Mouse (Mus musculus) megakaryocyte, embryonic 14.5 days (primary cell): Measurements from ENCODE around the gene Mndal. TPM values are rescaled to one million over a fixed set of nuclear protein-coding genes. Genes with fewer than 3 reads are reported as not detected.
"Not testable (repeated sequence)": the region's sequence is repeated elsewhere in the genome, so short reads cannot be mapped to it uniquely, and the experiment has no call there.

ENCODE experiments used
- H3K27me3 ChIP-seq: replicated peaks from 2 replicates; pipeline ENCODE3; 2012; ENCODE audit warnings: inconsistent platforms
- H3K36me3 ChIP-seq: replicated peaks from 2 replicates; pipeline ENCODE3; 2012; ENCODE audit warnings: low read length, inconsistent platforms, mixed read lengths
- H3K4me1 ChIP-seq: 2 replicates; pipeline ENCODE4 v1.6.1; 2012; ENCODE audit warnings: inconsistent platforms
- H3K4me3 ChIP-seq: replicated peaks from 2 replicates; pipeline ENCODE3; 2012; ENCODE audit warnings: moderate library complexity, mild to moderate bottlenecking, inconsistent platforms
- H3K9me3 ChIP-seq: 2 replicates; pipeline ENCODE4 v1.6.1; 2012; ENCODE audit warnings: inconsistent platforms
- FLI1 ChIP-seq: IDR thresholded peaks from 2 replicates; pipeline ENCODE4 v1.6.1; 2012; ENCODE audit warnings: low read length, inconsistent platforms, mixed read lengths
- GATA1 ChIP-seq: IDR thresholded peaks from 3 replicates; pipeline ENCODE4 v1.6.1; 2012; ENCODE audit warnings: mixed read lengths, low read length, inconsistent platforms, borderline replicate concordance
- polyA plus RNA-seq: library from polyadenylated mRNA; stranded (reverse); fragments of >175 nt; gene quantifications from 2 replicates; pipeline ENCODE4 v1.2.3, GENCODE M21; 2012; ENCODE audit warnings: low replicate concordance; ENCODE audit not compliant: insufficient read depth

Gene Mndal
- 4.0 TPM in 1 of 2 replicates, not detected in the other for polyA plus RNA-seq

DNA sequence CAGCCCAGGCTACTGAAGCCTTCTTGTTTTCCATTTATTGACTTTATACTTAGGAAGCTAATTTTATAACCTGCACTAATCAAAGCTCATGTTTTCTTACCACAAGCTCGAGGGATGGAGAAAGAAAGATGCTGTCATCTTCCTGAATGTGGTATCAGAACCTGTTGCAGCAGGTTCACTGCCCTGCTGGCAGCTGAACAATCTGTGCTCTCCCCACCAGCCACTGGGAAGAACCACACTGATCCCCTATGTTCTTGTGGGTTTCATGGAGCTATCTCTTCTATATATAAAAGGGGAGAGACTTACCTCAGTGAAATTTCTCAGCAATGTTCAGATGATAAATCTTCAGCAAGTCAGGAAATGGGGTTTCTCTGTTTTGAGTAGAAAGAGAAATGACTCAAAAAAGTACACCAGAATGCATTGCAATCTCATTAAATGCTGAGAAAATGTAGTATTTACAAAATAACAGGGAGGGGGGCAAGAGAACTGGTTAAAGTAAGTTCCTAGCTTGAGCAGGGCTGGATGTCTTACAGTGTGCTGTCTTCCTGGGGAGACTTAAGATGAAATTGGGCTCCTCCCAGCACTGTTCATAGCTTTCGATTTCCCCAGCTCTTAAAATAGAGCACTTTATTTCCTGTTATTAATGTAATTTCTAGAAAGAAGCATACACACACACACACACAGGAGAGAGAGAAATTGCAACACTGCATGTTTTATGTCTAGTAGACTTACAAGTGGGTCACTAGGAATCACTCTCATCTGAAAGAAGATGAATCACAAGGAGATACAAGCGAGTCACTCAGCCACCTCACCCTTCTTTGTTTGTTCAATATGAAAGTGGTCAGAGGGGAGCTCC is at the start of gene Mndal, which contains the start of gene Ifi203:
Gene Mndal, minus strand, starts transcription at position 568 of the 856 bp plus-strand sequence.
Gene Ifi203, minus strand, starts transcription at position 749 of the 856 bp plus-strand sequence.
- H3K9me3 ChIP-seq, H3K4me1 ChIP-seq, H3K27me3 ChIP-seq, H3K36me3 ChIP-seq: not testable (repeated sequence)
- H3K4me3 ChIP-seq = peak within 1 kb of the TSS; percentile 57

DNA sequence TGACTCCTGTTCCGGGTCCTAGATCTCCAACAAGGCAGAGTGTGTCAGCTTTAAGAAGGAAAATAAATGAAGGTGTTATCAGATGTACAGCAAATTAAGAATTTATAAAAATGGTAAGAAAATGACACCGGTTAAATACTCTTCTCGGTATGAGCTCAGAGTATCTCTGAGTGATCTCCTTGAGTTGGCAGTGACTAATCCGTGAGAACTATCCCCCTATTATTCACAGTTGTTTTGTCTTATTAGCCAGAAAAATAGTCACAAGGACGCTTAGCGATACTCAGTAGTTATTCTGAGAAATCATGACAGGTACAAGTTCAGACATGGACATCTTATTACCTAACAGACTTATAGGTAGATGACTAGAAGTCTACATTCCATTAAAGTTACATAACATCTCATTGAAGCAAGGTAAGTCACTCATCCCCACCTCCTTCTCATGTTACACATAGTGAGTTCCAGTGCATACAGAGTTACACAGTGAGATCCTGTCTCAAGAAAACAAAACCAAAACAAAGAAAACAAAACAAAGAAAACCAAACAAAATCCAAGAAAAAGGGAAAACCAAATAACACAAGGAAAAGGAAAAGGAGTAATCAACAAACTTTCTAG is 40.5 kb upstream of the Mndal start, which contains the start of gene Ifi202b:
Gene Ifi202b, minus strand, starts transcription at position 51 of the 612 bp plus-strand sequence.
- not testable (repeated sequence) for H3K9me3 ChIP-seq, H3K4me1 ChIP-seq, H3K36me3 ChIP-seq, H3K27me3 ChIP-seq, H3K4me3 ChIP-seq

DNA sequence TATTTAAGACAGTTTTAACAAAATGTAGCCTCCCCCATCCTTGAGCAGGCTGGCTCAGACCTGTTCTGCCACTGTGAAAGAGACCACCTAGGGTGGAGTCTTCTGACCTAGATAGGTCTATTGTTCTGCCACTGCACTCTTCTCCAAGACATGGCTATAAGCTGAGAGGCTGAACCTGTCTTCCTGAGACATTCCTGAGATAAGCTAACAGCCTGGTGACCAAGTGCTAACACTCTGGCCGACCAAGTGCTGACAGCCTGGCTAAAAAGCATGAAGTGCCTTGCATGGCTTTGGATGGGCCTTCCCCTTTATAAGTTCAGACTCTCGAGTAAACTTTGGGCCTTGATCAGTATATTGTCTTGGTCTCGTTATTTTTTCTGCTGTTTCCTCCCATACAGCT is 38.7 kb upstream of the Mndal start:
- H3K27me3 ChIP-seq, H3K9me3 ChIP-seq, H3K36me3 ChIP-seq: not testable (repeated sequence)

DNA sequence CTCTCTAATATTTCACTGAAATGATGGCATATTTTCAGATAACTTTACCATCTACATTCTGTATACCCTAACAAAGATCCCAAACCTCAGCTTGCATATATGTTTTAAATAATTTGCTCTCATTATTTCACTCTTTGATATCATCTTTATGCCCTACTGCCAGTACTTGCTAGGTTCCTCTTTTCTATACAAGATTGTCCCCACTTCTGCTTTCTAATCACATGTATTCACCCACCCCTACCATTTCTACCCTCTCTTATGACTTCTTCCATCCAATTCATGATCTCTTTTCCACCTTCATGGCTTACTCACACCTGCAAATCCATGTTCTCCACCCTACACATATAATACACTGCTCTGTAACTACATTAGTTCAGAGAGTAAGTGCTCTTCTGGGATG is 35.3 kb upstream of the Mndal start:
- Histone ChIP-seq H3K9me3 (no peaks in the 10 kb centered on the region), H3K4me3 (no peak overlapping the region), H3K27me3 (no peaks in the 10 kb centered on the region), H3K36me3 (no peaks in the 10 kb centered on the region), H3K4me1 (no peaks in the 10 kb centered on the region)
- no peak for TF ChIP-seq FLI1
- no peak for TF ChIP-seq GATA1

More for the DNA sequence above, 38.7 kb upstream of the Mndal start:
- H3K4me1 ChIP-seq, H3K4me3 ChIP-seq: not testable (repeated sequence)

DNA sequence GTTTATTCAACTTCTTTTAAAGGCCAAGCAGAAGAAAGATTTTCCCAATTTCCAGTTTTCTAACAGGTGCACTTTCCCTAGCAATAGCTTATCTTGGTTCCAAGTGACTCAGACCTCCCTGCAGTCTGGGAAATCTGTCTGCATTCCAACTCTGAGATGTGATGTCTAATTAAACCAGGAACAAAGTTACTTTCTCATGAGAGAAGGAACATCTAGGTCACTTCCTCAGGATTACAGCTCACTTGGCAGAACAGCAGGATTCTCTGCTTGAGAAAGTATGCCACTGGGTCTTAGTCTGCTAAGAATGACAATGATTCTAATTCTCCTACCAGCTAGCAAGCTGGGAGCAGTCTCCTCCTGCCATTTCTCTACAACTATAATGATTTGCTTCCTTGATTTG is 30.8 kb upstream of the Mndal start:
- no peaks in the 10 kb centered on the region for H3K36me3 ChIP-seq
- H3K27me3 ChIP-seq = no peaks in the 10 kb centered on the region
- no peaks in the 10 kb centered on the region for H3K4me1 ChIP-seq
- H3K9me3 ChIP-seq = no peaks in the 10 kb centered on the region
- no peak for TF ChIP-seq GATA1
- TF ChIP-seq FLI1 = no peak
- no peak overlapping the region for H3K4me3 ChIP-seq

DNA sequence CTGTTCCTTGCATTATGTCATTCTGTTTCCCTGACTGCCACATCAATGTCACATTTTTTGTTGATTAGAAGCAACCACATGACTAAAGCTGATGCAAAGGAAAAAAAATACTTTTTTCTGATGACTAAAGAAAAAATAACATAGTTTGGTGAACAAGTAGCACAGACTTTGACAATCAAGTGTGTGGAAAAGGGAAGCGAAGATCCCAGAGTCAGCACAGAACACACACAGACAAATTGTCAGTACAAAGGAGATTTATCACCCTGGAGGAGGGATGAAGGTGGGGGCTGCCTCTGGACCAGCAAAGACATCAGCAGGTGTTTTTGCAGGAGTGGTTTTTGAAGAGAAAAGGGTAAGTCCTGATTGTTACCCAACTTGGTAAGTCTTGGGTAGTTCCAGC is 19.2 kb upstream of the Mndal start:
- not testable (repeated sequence) for H3K36me3 ChIP-seq, H3K27me3 ChIP-seq, H3K4me1 ChIP-seq, H3K9me3 ChIP-seq, H3K4me3 ChIP-seq

DNA sequence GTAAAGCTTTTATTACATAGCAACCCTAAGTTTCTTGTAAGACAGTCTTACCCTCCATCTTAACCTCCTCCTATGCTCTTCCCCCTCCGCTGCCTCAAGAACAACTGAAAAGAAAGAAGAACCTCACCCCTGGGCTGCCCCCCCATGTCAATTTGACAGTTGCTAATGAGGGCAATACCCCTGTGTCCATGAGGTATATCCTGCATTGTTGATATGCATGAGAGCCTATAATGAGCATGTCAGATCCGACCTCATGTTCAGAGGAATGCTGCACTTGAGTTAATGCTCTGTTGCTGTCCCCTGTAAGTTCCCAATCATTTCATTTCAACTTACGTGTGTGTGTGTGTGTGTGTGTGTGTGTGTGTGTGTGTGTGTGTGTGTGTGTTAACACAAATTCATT is 17.7 kb upstream of the Mndal start:
- not testable (repeated sequence) for H3K4me3 ChIP-seq, H3K27me3 ChIP-seq, H3K36me3 ChIP-seq, H3K9me3 ChIP-seq, H3K4me1 ChIP-seq

DNA sequence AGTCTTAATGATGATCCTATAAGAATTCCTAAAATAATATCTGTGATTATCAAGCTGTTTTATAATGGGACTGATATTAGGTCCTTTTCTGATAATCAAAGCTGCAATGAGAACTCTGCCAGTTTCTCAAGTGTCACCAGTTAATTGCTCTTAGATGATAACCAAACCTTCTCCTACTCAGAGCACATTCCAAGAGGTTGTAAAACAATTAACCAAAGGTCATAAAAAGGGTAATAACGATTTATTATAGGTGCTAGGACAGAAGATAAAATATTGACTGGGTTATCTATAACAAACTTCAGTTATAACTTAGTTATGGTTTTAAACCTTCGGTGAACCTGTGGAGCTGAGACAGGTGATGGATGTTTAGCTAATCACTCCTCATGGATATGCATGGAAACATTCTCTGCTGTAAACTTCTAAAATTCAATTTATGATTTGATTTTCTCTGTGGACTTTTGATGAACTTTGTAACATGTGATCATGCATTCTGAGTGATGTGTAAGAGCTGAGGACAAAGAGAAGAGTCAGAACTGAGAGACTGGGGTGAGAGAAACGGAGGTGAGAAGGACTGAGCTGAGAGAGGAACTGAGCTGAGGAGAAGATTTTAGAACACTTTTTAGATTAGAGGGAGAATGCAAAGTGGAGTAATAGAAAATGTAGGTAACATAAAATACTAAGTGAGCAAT is 13.7 kb upstream of the Mndal start:
- not testable (repeated sequence) for H3K4me1 ChIP-seq, H3K4me3 ChIP-seq, H3K27me3 ChIP-seq, H3K9me3 ChIP-seq, H3K36me3 ChIP-seq

DNA sequence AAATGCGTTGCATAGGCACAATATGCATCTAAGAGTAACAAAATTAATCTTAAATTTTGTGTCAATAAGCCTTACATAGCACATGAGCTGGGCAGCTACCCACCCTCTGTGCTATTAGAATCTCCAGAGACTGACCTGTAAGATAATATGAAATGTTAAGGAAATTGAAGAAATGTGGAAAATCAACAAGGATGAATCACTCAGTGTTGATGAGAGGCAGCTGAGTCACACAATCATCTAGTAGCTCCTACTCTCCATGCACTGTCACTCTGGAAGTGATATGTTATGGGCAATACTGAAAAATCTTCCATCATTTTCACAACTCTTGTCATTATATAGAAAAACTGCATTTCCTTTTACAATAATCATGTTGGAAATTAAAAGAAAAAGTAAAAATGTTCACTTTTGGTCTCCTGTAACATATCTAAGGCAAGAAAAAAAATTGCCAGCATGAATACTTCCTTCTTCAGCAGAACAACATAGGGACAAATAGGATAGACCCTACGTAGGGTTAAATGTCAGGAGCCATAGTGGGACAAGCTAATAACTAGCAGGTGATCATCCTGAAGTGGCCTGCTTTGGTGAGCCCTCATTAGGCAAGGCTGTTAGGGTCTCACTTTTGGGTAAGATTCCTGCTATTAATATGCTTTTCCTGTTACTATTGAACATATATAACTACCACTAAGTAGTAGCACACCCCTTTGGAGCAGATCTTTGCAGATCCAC is 12.9 kb upstream of the Mndal start:
- no peaks in the 10 kb centered on the region for H3K9me3 ChIP-seq
- H3K27me3 ChIP-seq = no peaks in the 10 kb centered on the region
- no peaks in the 10 kb centered on the region for H3K36me3 ChIP-seq
- H3K4me3 ChIP-seq = no peak overlapping the region
- no peak for TF ChIP-seq GATA1
- TF ChIP-seq FLI1 = no peak
- peaks cover 4% of the 10 kb centered on the region; the same call in 1 of the 2 replicates for H3K4me1 ChIP-seq

DNA sequence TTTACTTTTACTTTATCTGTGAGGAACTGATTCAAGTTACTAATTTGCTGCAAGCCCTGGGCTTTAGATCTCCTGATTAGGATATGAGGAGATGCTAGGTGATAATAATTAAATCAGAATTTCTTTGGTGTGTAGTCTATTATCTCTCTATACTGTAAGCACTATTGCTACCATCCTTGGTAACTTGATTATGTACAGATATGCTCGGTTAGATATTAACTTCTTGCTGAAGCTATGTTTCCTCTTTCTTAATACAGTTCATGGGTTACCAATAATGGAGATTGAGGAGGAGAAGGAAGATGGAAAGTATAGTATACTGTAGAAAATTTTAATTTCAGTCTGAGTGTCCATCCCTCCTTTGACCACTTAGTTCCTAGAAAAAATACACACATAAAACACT is 11.3 kb upstream of the Mndal start:
- no peaks in the 10 kb centered on the region for H3K27me3 ChIP-seq
- H3K36me3 ChIP-seq = no peaks in the 10 kb centered on the region
- no peak for TF ChIP-seq FLI1
- TF ChIP-seq GATA1 = no peak
- peaks cover 17% of the 10 kb centered on the region for H3K4me1 ChIP-seq
- no peak overlapping the region for H3K4me3 ChIP-seq
- no peaks in the 10 kb centered on the region for H3K9me3 ChIP-seq

DNA sequence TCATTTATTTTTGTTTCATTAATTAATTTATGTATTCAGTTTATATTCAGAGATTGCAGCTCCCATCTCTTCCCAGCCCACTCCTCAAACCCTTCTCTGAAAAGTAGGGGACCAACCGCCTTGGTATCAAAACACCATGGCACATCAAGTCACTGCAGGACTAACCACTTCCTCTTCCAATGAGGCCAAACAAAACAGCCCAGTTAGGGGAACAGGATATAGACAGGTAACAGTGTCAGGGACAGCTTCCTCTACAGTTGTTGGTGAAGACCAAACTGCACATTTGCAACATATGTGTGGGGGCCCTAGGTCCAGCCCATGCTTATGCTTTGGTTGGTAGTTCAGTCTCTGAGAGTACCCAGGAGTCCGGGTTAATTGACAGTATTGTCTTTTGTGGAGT is 6.8 kb upstream of the Mndal start:
- H3K4me1 ChIP-seq = peaks cover 14% of the 10 kb centered on the region
- H3K4me3 ChIP-seq = not testable (repeated sequence)

DNA sequence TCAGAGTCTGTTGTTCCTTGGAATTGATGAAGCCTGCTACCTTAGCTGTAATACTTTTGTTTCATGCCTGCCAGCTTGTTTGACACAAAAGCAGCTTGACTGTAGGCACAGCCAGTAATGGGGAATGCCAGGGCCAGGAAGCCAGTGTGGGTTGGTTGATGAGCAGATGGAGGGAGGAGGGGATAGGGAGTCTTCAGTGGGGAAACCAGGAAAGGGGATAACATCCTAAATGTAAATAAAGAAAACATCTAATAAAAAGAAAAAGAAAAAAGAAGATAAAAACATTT is 432 bp upstream of the Mndal start:
- H3K27me3 ChIP-seq, H3K4me1 ChIP-seq, H3K36me3 ChIP-seq, H3K9me3 ChIP-seq: not testable (repeated sequence)
- peak overlapping the region; percentile 57 for H3K4me3 ChIP-seq

More for the DNA sequence above, 6.8 kb upstream of the Mndal start:
- H3K27me3 ChIP-seq, H3K9me3 ChIP-seq, H3K36me3 ChIP-seq: not testable (repeated sequence)

DNA sequence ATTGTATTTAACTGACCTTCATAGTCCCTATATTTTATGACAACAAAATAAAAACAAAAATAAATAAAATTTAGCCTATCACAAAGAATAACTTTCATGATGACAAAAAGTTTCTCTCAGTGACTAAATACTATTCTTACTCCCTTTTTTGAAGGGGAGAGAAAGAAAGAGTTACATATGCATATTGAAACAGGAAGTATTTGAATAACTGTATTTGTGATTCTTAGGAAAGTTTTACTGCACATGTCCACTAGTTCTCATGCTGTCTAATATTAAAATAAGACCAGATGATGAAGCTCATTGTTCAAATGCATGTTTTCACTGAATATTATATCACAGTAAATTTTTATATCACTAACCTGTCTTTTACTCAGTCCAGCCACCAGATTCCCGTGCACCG is 769 bp downstream of the Mndal start:
- not testable (repeated sequence) for H3K4me1 ChIP-seq, H3K4me3 ChIP-seq, H3K36me3 ChIP-seq, H3K27me3 ChIP-seq, H3K9me3 ChIP-seq

DNA sequence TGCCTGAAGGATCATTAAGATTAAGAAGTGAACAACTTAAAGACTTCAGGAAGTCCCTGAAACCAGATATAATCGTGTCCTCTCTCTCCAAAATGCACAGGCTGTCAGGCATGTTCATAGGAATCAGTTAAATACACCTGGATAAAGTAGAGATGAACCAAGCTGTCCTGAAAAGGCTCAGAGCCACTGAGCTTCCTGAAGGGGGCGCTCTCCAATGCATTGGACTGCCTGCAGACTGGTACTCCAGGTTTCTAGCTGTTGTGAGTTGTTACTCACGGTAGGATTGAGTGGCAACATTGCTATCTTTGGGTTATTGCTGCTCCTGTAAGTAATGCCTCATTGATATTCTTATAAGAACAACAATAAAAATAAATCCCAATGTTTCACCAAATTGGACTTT is 23.0 kb downstream of the Mndal start:
- not testable (repeated sequence) for H3K4me1 ChIP-seq, H3K27me3 ChIP-seq, H3K36me3 ChIP-seq, H3K9me3 ChIP-seq, H3K4me3 ChIP-seq
